Mouse (Mus musculus) limb, embryonic 13.5 days (tissue): ENCODE measurements at regions not wholly inside any gene's neighbourhood (a gene's known extent, or its start where the extent isn't known, plus 50 kb on each side); places are given as distances from the start of the nearest gene placed in this dataset.

Source experiments
- ATAC-seq: fragments of 200-750 bp; cut with Nextera tagmentation; 2 replicates; pipeline ENCODE4 v1.8.0; 2017; ENCODE audit warnings: low read depth, moderate number of reproducible peaks, moderate TSS enrichment; ENCODE audit not compliant: low FRiP score
- H3K27ac ChIP-seq: fragments of 300-500 bp; sonication (generic); 2 replicates; pipeline ENCODE4 v1.5.1; 2015; ENCODE audit warnings: inconsistent platforms, mild to moderate bottlenecking, moderate library complexity
- H3K27me3 ChIP-seq: fragments of 300-500 bp; sonication (generic); 2 replicates; pipeline ENCODE4 v1.6.1; 2015; ENCODE audit warnings: mild to moderate bottlenecking, inconsistent platforms
- H3K36me3 ChIP-seq: fragments of 300-500 bp; sonication (generic); 2 replicates; pipeline ENCODE4 v1.6.1; 2015; ENCODE audit warnings: inconsistent platforms, mild to moderate bottlenecking, moderate library complexity
- H3K4me1 ChIP-seq: fragments of 300-500 bp; sonication (generic); 2 replicates; pipeline ENCODE4 v1.6.1; 2015; ENCODE audit warnings: inconsistent platforms
- H3K4me2 ChIP-seq: fragments of 300-500 bp; sonication (generic); replicated peaks from 2 replicates; pipeline ENCODE4 v1.6.1; 2015; ENCODE audit warnings: inconsistent platforms, mild to moderate bottlenecking, moderate library complexity
- H3K4me3 ChIP-seq: fragments of 300-500 bp; sonication (generic); 2 replicates; pipeline ENCODE4 v1.5.1; 2015; ENCODE audit warnings: moderate library complexity, mild to moderate bottlenecking, inconsistent platforms
- H3K9ac ChIP-seq: fragments of 300-500 bp; sonication (generic); 2 replicates; pipeline ENCODE4 v1.6.1; 2015; ENCODE audit warnings: mild to moderate bottlenecking, inconsistent platforms
- H3K9me3 ChIP-seq: fragments of 300-500 bp; sonication (generic); 2 replicates; pipeline ENCODE4 v1.6.1; 2016; ENCODE audit warnings: inconsistent platforms
- whole genome bisulfite sequencing: fragments of 180-500 bp; shearing (Covaris S2); methylation state at CpG from one replicate; pipeline ENCODE4 v1.1.7; 2015; 5-methylcytosine and 5-hydroxymethylcytosine counted together

DNA sequence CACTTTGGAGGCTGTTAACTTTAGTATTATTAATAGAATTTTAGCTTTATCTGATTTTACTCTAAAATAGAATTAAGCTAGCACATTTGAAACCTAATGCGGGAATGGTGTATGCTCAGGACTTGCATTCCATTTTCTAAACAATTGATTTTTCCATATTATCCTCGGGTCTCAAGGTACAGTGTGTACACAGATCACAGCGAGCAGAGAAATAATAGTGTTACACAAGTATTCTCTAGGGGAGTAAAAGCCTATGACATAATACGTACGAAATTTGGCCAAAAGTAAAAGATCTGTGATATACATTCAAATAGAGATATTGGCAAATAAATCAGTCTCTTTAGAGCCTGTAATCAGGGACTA is 78.8 kb upstream of the Chl1 start:
- 82% methylated on average over 5 of the region's 5 CpGs for WGBS

More for the DNA sequence above, 78.8 kb upstream of the Chl1 start:
- Histone ChIP-seq H3K4me2 (no peak overlapping the region), H3K27ac (no peak overlapping the region), H3K9me3 (no peaks in the 10 kb centered on the region), H3K36me3 (no peaks in the 10 kb centered on the region), H3K4me3 (no peak overlapping the region), H3K9ac (no peak overlapping the region), H3K27me3 (no peaks in the 10 kb centered on the region), H3K4me1 (no peaks in the 10 kb centered on the region)
- no peak for ATAC-seq
